Mouse (Mus musculus) CD4-positive, CD25-positive, alpha-beta regulatory T cell, adult 4 months (primary cell): ENCODE data around the gene Emilin1. TPM values are rescaled to one million over a fixed set of nuclear protein-coding genes. Genes with fewer than 3 reads are reported as not detected.

Experiments
- ATAC-seq: one replicate; pipeline ENCODE4 v1.8.0; 2017
- polyA plus RNA-seq, 2 experiments: library from polyadenylated mRNA; unstranded; fragments of 100-300 nt; shearing (Covaris generic); gene quantifications; one replicate each; pipeline ENCODE4 v1.2.1; 2017

The Emilin1 gene
- polyA plus RNA-seq, 2 experiments from 2014 or later: 0.32 to 0.90 TPM

DNA sequence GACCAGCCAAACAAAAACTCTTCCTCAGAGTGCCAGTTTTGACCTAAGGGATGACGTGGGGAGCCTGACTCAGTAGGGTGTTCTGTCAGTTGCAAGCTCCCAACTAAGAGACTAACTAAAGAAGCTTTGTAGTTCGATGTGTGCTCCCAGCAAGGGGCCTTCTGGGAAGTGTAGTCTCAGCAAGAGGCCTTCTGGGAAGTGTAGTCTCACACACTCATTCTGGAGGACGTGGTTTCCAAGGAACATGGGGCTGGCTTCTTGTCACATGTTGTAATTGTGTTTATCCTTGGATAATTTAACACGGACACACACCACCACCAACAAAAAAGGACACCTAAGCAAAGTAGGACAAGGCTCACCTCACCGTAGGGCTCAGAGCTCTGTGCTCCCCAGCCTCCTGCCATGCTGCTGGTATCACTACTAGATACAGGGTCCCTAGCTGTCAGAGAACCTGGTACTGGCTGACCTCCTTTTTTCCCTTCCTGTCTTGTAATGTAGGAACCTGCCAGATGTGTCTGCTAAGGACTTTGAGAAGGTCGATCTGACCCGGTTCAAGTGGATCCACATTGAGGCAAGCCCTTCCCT is 14.8 kb downstream of the Emilin1 start:
- no peak for ATAC-seq

DNA sequence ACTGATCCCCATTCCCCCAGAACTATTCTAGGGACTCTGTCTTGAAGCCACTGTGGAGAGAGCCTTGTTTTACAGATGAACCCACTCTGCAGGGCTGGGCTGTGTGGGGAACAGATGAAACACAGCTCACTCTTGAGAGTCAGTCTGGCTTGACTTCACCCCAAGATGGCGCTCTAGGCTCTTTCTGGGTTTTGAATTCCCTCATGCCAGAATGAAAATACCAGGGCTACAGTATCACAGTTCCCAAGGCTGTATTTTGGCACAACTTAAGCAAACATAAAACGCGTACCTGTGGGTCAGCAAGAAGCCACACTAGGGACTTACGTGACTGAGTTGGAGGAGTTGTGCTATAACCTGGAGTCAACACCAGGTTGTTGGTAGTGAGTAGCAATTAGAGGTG is 16.9 kb downstream of the Emilin1 start:
- ATAC-seq: peak; percentile 67

DNA sequence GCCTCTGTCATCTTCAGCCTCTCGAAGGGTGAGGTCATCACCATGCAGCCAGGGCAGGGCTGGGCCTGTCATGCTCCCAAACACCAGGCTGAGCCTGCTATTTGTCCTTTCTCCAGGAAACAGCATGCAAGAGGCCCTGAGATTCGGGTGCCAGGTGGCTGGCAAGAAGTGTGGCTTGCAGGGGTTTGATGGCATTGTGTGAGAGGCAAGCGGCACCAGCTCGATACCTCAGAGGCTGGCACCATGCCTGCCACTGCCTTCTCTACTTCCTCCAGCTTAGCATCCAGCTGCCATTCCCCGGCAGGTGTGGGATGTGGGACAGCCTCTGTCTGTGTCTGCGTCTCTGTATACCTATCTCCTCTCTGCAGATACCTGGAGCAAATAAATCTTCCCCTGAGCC is 17.6 kb downstream of the Emilin1 start:
- no peak for ATAC-seq

DNA sequence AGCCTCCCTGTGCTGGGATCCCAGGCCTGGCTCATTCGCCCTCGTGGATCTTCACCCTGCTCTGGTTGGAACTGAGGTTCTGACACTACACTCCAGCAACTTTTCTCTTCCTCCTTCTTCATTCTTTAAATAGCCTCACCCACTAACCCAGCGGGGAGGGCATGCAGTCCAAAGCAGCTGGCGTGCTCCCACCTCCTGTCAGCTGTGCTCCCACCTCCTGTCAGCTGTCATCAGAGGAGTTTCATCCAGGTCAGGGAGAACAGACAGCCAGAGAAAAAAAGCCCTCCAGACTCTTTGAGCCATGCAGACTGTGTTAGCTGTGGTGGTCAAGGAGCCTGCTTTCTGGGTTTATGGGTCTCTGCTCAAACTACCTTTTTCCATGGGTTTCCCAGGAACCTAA is 18.2 kb downstream of the Emilin1 start:
- no peak for ATAC-seq

DNA sequence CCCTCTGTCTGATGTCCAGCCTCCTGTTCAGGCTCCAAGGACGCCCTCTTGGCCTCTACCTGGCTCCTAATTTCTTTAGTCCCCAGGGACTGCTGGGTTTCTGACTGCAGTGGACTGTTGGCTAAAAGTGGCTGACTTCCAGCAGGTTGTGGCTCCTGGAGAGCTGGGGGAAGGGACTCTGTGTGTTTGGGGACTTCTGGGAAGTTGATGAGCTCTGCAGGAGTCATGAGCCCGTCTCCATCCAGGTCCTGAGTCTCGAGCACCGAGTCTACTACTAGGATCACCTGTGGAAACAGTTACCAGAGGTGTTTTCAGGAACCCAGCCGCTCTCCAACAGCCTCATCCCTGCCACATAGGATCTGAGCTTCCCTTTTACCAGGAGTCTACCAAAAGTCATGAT is 20.5 kb downstream of the Emilin1 start:
- no peak for ATAC-seq

DNA sequence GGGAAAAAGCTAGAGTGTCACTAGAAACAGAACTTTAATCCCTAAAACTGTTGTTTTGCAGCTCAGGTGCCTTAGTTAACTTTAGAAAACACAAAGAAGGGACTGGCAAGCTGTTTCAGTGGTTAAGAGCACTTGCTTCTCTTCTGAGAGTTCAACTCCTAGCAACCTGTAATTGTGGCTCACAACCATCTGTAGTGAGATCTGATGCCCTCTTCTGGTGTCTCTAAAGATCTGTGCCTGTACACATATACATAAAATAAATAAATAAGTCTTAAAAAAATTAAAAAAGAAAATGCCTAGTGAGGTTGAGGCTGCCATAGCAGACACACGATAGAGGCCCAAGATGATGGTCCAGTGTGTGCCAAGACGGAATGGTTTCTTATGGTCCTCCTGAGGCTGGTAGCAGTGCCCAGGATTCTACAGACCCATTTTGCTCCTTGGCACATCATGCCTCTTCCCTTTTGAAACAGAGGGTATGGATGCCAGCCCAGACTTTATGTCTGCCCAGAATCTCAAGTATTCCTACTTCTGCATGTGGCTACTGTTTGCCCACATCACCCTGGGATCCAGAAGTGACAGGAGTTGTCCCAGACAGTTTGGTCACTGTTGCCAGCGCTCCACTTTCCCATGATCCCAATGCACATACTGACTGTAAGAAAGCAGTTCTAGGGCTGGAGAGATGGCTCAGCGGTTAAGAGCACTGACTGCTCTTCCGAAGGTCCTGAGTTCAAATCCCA is 21.7 kb downstream of the Emilin1 start:
- ATAC-seq: no peak

DNA sequence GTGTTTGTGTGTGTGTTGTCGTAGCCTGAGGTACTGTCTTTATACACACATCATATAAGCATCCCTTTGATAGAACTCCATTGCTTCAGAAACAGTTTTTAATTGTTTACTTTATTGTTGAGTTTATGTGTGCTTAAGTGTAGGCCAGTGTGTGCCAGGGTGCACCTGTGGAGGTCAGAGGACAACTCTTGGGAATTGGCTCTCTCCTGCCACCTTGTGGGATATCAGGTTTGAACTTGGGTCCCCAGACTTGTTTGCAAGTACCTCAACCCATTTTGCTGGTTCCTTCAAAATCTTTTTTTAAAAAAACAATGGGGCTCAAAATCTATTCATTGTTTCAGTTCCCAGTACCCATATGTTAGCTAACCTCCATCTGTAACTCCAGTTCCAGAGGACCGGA is 29.8 kb downstream of the Emilin1 start:
- no peak for ATAC-seq

DNA sequence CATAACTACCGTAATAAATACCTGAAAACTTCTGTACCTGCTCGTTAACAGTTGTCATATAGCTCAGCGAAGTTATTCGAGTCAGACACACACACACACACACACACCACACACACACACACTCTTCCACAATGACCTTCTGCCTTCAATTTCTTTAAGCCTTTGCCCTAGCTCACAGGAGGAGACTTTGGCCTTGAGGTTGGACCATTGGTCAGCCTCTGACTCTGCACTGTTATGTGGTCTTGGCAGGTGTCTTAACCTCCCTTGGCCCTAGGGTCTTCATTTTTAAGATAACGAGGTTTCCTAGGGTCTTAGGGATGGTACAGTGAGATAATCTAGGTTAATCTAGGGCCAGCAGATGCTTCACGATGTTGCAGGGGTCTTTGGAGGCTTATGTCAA is 31.1 kb downstream of the Emilin1 start:
- no peak for ATAC-seq

DNA sequence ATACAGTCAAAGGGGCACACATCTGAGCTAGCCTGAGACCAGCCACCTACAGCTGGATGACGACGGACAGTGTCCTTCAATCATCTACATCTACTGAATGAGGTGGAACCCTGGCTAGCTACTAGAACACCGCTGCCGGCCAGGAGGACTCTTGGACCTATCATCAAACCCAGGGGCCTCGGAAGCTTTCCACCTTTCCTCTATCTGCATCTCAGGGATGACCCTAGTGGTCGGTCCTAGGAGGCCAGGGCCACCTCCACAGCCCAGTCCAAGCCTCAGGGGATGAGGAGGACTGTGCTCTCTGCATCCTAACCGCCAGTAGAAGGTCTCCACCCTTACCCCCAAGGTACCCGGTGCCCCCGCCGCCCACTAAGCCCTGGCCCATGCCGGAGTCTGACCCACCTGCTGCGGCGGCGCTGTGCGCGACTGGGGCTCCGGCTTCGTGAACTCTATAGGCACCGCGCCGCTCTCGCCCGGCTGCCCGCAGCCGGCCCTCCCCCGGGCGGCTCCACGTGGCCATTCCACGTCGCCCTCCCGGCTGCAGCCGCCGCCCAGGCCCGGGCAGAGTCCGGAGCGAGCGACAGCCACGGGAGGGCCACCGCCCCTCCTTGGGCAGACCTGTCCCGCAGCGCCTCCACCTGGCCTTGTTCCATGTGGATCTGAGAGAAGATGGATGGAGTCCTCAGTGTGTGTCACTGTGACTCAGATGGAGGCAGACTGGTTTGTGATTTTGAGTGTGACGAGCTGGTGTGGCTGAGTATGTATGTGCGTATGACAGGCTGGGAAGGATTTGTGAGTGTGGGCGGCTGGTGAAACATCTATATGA is 32.0 kb downstream of the Emilin1 start, which contains the start of gene Cgref1:
TSS of gene Cgref1 (minus strand) at position 636 of the 826 bp plus-strand sequence.
- ATAC-seq: peak; percentile 16

DNA sequence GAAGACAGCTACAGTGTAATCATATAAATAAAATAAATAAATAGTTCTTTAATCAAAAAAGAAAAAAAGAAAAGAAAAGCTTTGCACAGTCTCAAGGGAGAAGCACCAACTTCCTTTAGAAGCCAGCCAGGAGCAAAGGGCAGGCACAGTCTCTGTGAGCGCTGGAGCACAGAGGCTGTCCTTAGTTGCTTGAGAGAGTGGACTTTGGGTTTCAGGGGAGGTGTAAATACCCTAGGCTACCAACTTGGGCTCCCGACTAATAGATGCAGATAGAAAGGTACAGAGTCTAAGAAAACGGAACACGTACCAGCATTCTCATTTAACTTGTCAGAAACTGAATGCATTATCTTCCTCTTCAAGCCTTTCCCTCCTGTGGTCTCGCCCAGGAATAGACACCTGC is 35.4 kb downstream of the Emilin1 start:
- ATAC-seq: no peak

DNA sequence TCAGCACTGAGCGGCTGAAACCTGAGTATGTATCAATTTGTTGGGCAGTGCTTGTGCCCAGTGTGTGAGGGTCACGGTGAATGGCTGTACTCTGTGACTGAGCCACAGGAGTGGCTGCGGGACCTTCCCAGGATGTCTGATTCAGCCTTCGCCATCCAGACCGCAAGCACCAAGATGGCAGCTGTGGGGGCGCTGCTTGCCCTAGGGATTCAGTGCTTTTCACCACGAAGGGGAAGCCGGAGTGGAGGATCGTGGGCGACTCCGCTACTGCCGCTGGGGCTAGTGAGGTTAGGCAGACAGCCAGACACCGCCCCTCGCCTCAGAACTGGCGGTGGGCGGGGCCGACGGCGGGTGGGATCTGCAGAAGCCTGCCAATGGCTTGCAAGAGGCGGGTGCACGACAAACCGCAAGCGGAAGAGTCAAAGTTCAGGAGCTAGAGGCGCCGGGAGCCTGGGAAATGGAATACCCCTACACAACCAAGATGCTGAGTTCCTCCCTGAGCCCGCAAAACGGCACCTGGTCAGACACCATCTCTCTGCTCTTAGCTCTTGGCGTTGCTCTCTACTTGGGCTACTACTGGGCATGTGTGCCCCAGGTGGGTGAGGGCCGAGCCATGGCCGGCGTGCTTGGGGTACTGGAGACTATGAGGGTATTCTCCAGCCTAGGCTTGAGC is 36.6 kb downstream of the Emilin1 start:
- peak; percentile 91 for ATAC-seq

DNA sequence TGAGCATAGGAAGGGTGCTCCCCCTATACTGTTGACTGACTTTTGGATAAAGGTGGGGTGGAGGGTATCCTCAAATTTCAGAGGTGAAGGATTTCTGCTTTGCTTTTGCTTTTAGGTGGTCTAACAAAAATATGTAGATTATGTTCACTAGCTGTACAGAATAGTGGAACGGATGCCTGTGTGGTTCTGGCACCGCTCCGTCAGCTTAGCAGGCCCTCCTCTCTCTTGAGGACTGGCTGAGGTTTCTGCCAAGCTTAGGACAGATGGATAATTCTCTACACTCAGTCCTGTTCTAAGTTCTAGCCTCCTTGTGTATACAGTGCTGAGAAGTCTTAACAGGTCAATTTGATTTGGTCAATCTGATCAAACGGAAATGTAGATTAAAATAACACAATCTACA is 37.2 kb downstream of the Emilin1 start:
- ATAC-seq: no peak

DNA sequence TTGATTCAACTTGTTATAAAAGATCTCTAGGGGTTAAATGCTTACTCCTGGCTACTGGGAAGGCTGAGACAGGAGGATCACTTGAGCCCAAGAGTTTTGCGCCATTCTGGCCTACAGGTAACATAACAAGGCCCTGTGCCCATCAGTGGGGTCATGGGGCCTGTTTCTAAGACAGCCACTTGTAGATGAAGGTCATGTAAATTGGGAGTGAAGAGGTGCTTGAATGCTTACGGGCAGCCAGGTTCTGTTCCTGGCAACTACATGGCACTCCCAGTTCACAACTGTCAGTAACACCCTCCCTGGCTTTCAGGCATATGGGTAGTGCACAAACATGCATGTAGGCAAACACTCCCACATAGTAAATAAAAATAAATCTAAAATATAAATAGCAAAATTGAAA is 37.7 kb downstream of the Emilin1 start:
- ATAC-seq: no peak

DNA sequence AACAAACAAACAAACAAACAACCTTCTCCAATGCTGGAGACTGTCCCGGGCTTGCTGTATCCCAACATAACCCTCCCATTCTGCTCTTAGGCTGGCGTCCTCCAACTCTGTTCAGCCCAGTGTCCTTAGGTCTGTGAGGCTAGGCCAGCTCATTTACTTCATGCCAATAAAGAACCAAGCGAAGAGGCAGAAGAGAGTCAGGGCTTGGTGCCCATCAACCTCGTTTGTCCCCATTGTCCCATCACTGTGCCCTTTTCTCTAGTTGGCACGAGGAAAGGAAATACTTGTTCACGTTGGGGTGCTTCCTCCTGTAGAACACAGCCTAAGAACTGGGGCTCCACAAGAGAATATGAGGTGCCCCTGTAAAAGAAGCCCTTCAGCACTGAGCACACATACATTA is 38.5 kb downstream of the Emilin1 start:
- no peak for ATAC-seq

DNA sequence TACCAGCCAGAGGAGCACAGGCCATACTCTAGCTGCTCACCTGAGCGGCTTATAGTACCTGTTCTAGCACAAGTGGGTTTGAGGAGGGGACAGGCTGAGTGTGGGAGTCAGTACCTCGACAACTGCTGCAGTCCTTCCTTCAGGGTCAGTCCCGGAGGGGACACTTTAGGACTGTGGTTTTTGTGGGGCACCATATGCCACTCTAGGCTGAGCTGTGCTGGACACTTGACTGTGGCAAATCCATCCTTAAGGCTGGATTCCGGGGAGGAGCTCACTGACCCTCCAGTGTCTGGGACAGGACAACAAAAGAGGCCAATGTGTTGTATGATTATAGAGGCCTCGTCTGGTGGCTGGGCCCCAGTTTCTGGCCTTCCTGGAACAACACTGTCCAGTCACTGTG is 39.3 kb downstream of the Emilin1 start:
- ATAC-seq: no peak

DNA sequence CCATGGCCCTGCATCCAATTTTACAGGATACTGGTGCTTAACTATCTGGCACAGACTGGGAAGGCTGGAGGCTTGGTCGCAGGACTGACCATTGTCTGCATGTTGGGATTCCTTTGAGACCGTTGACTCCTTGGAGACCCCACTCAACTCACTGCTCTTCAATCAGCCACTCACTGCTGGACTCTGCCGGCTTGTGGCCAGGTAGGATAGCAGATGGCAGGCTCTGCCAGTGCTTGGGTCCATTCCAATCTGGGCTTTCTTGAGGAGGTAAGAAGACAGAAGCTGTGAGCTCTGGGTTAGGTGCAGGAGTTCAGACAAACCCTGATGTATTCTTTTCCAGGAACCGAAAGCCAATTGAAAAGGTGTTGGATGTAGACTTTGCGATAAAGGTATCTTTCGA is 40.9 kb downstream of the Emilin1 start:
- no peak for ATAC-seq

DNA sequence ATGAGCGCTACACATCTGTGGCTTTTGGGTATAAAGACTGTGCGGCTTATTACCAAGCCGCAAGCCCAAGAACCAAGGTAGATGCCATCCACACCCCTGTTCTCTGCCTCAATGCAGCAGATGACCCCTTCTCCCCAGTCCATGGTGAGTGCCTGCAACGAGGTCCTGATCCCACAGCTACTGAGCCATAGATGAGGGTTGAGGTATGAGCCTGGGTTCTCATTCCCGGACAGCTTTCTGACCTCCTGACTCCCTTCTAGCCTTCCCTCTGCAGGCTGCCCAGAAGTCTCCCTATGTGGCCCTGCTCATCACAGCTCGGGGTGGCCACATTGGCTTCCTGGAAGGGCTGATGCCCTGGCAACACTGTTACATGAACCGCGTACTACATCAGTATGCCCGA is 41.4 kb downstream of the Emilin1 start:
- no peak for ATAC-seq

DNA sequence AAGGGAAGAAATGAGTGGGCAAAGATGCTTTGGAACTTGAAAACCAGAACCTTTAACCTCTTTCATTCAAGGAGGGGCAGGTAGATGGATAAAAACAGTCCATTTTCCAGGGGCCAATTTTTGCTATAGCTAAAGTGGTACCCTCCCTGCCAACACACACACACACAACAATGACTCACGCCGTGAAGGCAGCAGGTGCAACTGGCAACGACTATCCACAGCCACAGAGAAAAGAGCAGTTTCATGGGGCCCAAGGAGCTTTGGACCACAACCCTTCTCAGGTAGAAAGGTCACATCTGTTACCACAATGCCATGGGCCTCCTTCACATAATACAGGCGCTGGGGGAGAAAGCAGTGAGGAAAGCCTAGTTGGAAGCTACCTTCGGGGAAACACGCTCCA is 42.5 kb downstream of the Emilin1 start:
- ATAC-seq: no peak

DNA sequence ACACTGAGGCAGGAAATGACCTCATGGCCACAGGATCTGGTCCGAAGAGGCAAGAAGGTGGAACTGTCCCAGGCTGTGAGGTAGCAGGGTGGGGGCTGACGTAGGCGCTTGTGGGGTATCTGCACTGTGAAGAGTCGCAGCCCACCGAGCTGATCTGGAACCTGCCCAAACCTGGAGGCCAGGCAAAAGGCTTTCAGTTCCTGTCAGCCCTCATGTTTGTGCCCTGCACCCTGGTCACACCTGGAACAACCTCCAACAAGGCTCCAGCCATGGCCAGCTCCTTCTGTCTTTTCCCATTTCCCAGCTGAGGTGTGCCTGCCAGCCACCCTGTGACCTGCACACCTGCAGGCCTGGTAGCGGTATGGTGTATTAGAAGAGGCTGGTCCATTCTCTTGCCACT is 44.7 kb downstream of the Emilin1 start:
- ATAC-seq: no peak

DNA sequence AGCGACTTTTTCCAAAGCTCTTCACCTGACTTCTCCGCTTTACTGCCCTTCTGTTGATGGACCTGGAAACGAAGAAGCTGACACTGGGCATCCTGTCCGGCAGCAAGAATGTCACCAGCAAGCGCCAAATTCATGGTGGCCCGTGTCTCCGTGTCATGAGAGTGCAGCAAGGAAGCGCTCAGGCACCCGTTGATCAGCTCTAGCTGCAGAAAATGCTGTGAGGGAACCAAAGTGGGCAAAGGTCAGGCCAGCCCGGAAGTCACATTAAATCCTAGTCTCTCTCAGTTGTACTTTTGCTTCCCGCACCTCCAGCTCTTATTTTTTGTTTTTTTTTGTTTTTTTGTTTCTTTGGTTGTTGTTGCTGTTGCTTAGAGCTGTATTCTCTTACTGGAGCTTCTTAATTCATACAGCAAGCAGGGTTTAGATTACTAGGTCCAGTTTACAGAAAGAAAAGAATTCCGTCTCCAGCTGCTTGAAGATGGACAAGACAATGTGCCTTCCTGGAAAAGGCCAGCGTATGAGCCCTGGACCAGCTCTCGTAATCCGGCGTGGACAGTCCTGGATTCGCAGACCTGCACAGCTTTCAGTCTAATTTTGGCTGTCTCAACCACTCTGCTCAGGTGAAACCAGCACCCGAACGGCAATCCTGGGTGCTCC is 46.1 kb downstream of the Emilin1 start:
- ATAC-seq: no peak

DNA sequence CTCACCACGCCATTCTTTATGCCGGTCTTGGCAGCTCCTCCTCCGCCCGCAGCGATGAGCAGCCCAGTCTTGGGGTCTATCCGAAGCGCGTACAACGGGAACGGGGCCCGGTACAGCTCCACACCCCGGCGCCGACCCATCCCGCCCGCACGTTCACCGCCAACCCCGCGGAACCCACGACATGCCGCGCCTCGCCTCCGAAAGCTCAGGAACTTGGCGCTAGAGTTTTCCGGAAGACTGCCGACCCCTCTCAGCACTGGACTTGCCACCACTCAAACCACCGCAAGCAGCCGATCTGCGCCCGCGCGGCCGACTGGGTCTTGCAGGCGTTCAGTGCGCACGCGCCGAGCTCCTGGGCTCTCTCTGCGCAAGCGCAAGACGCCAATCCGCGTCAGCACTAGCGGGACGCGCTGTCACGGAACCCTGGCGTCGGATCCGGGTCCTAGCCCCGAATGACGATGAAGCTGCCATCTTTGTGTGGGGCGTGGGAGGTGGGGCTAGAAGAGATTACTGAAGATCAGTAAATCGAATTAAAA is 46.8 kb downstream of the Emilin1 start, which contains the start of gene Preb:
TSS of gene Preb (minus strand) at position 396 of the 536 bp plus-strand sequence.
- ATAC-seq: peak; percentile 91

DNA sequence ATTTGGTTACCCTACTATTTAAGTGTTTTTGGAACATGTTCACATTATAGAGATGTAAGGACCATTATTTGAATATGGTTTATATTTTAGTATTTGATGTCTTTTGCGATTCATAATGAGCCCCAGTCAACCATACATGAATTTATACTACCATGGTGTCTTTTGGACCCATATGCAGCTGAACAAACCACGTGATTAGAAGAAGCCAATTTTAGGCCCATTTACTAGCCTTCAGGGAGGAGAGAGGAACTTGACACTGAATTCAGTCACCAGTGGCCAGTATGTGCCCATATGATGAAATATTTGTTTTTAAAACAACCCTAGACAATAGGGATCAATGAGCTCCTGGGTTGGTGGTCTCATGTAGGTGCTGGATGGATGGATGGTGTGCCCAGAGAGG is 47.6 kb downstream of the Emilin1 start:
- ATAC-seq: no peak
